Mouse (Mus musculus) heart, postnatal 0 days (tissue): ENCODE measurements around the gene Fcrl5. TPM values are rescaled to one million over a fixed set of nuclear protein-coding genes. Genes with fewer than 3 reads are reported as not detected.

ENCODE experiments used
- ATAC-seq: fragments of 200-750 bp; cut with Nextera tagmentation; 2 replicates; pipeline ENCODE4 v1.8.0; 2017; ENCODE audit warnings: low read depth, moderate number of reproducible peaks, moderate library complexity; ENCODE audit not compliant: insufficient read depth
- DNase-seq: peaks from one replicate; pipeline ENCODE4 v3.0.0-alpha.2; 2016; ENCODE audit warnings: low spot score
- H3K27ac ChIP-seq: fragments of 300-500 bp; sonication (generic); 2 replicates; pipeline ENCODE4 v1.5.1; 2014; ENCODE audit warnings: low read depth, mild to moderate bottlenecking
- H3K27me3 ChIP-seq: fragments of 300-500 bp; sonication (generic); 2 replicates; pipeline ENCODE4 v1.6.1; 2014; ENCODE audit warnings: low read length, mixed read lengths; ENCODE audit not compliant: control insufficient read depth, insufficient read depth
- H3K36me3 ChIP-seq: fragments of 300-500 bp; sonication (generic); replicated peaks from 2 replicates; pipeline ENCODE4 v1.6.1; 2014; ENCODE audit warnings: low read length, mixed read lengths; ENCODE audit not compliant: control insufficient read depth, insufficient read depth
- H3K4me1 ChIP-seq: fragments of 300-500 bp; sonication (generic); 2 replicates; pipeline ENCODE4 v1.6.1; 2014; ENCODE audit warnings: antibody characterized with exemption; ENCODE audit not compliant: control insufficient read depth, insufficient read depth
- H3K4me2 ChIP-seq: fragments of 300-500 bp; sonication (generic); 2 replicates; pipeline ENCODE4 v1.6.1; 2014; ENCODE audit warnings: low read depth, mild to moderate bottlenecking, low read length, moderate library complexity
- H3K4me3 ChIP-seq: fragments of 300-500 bp; sonication (generic); 2 replicates; pipeline ENCODE4 v1.5.1; 2014; ENCODE audit warnings: low read depth, low read length
- H3K9ac ChIP-seq: fragments of 300-500 bp; sonication (generic); replicated peaks from 2 replicates; pipeline ENCODE4 v1.6.1; 2014; ENCODE audit warnings: low read depth, low read length, mixed read lengths
- H3K9me3 ChIP-seq: fragments of 300-500 bp; sonication (generic); replicated peaks from 2 replicates; pipeline ENCODE4 v1.6.1; 2016; ENCODE audit warnings: low read length; ENCODE audit not compliant: control insufficient read depth
- CTCF ChIP-seq: IDR thresholded peaks from 2 replicates; pipeline ENCODE4 v1.5.1; 2016; ENCODE audit warnings: antibody characterized with exemption, control low read depth, low read depth
- EP300 ChIP-seq: IDR thresholded peaks from 2 replicates; pipeline ENCODE4 v1.6.1; 2016; ENCODE audit warnings: antibody characterized with exemption, low read depth
- WGBS: fragments of 180-500 bp; shearing (Covaris S2); extraction: QIAGEN DNeasy Blood & Tissue Kit; methylation state at CpG from one replicate; pipeline ENCODE4 v1.1.7; 2014; 5-methylcytosine and 5-hydroxymethylcytosine counted together
- polyA plus RNA-seq: library from polyadenylated mRNA; unstranded; fragments of >200 nt; fragmentation: Nextera tagmentation; extraction: Ambion mirVana; gene quantifications from 2 replicates; pipeline ENCODE4 v1.2.1, GENCODE M21; 2015
- total RNA-seq: library from RNA; depleted of rRNA; stranded (reverse); fragments of >200 nt; gene quantifications from 2 replicates; pipeline ENCODE4 v1.2.3, GENCODE M21; 2014; ENCODE audit warnings: low replicate concordance

The Fcrl5 gene
- total and polyA plus RNA-seq, 2 experiments from 2014 or later = not detected

DNA sequence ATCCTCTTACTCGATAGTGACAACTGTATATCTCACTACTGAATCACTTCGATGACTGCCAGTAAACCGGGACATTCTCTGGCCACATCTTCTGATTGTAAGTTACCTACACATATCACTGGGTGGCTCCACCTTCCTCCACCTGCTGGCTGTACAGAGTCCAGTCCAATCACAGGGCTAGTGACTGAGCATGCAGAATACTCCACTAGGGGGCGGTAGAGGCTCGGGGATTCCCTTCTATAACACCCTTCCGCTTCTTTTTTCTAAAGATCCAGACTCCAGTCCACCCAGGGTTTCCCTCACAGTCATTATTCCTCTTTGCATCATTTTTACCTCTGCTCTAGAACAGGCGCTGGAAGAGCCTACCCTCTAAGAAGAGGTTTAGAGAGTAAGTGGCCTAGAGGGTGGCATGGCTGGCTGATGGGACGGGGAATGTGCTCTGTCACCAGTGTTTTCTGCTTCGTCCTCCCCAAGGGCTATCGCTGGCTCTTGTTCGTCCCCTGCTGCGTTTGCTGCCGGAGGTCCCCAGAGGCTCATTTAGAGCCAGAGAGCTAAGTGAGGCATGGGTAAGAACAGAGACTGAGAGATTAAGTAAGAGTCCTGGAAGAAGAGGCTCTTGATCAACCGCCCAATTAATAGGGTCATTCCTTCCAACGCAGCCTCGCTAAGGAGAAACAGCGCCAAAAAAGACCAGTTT, 72.8 kb downstream of the Fcrl5 start:
- DNase-seq (peak; percentile 85), ATAC-seq (peak; percentile 80)
- Histone ChIP-seq H3K4me1 (peaks cover 20% of the 10 kb centered on the region), H3K36me3 (no peaks in the 10 kb centered on the region), H3K9ac (no peak overlapping the region), H3K4me2 (peak overlapping the region; percentile 48), H3K27ac (no peak overlapping the region), H3K27me3 (no peaks in the 10 kb centered on the region), H3K9me3 (no peaks in the 10 kb centered on the region), H3K4me3 (0 out of 2 replicates have a peak overlapping the region, but pooled peaks have one; percentile 8)
- TF ChIP-seq EP300 (no peak), CTCF (peak; percentile 98)
- 23% methylated on average over 17 of the region's 17 CpGs for WGBS

DNA sequence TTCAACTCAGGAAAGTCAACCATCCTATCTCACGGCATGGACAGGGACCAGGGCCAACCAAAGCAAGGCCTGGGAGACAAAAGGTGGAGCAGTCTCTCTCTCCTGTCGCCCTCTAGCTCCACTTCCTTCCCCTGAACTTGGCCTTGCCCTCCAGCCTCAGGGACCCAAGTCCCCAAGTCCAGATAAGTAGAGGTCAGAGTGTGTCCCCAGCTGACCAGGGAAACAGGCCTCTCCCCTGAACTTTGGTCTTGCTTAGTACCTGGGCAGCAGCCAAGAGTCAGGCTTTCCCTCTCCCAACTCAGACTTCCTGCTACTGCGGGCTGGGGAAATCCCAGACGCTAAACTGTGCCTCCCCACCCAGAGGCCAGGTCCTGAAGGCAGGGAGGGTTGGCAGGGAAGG, 73.5 kb downstream of the Fcrl5 start:
- 10% methylated on average over 4 of the region's 4 CpGs for WGBS
- Histone ChIP-seq H3K4me3 (no peak overlapping the region), H3K36me3 (no peaks in the 10 kb centered on the region), H3K9me3 (no peaks in the 10 kb centered on the region), H3K4me1 (peaks cover 20% of the 10 kb centered on the region), H3K27me3 (no peaks in the 10 kb centered on the region), H3K9ac (no peak overlapping the region; the same call in 1 of the 2 replicates), H3K4me2 (0 out of 2 replicates have a peak overlapping the region, but pooled peaks have one; percentile 0), H3K27ac (no peak overlapping the region)
- TF ChIP-seq CTCF (no peak), EP300 (no peak)
- ATAC-seq (peak; percentile 43; the same call in 1 of the 2 replicates), DNase-seq (peak; percentile 46)

DNA sequence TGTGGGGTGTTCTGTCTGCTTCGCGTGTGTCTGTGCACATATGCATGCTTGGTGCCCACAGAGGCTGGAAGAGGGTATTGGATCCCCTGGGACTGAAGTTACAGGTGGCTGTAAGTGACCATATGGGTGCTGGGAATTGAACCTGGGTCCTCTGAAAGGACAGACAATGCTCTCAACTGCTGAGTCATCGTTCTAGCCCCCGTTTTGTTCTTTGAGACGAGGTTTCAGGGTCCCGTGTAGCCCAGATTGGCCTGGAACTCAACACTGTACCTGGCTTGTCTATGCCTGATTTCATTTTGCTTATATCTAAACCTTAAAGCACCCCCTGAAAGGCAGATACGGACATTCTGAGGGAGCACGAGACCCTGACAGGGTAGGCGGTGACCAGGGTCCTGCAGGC, 75.3 kb downstream of the Fcrl5 start:
- TF ChIP-seq EP300 = no peak
- no peak for TF ChIP-seq CTCF
- DNase-seq (no peak), ATAC-seq (no peak)
- 89% methylated on average over 9 of the region's 9 CpGs for WGBS
- Histone ChIP-seq H3K27me3 (no peaks in the 10 kb centered on the region), H3K4me1 (peaks cover 28% of the 10 kb centered on the region), H3K9ac (no peak overlapping the region), H3K4me2 (no peak overlapping the region), H3K27ac (no peak overlapping the region), H3K4me3 (no peak overlapping the region), H3K36me3 (no peaks in the 10 kb centered on the region), H3K9me3 (no peaks in the 10 kb centered on the region)

DNA sequence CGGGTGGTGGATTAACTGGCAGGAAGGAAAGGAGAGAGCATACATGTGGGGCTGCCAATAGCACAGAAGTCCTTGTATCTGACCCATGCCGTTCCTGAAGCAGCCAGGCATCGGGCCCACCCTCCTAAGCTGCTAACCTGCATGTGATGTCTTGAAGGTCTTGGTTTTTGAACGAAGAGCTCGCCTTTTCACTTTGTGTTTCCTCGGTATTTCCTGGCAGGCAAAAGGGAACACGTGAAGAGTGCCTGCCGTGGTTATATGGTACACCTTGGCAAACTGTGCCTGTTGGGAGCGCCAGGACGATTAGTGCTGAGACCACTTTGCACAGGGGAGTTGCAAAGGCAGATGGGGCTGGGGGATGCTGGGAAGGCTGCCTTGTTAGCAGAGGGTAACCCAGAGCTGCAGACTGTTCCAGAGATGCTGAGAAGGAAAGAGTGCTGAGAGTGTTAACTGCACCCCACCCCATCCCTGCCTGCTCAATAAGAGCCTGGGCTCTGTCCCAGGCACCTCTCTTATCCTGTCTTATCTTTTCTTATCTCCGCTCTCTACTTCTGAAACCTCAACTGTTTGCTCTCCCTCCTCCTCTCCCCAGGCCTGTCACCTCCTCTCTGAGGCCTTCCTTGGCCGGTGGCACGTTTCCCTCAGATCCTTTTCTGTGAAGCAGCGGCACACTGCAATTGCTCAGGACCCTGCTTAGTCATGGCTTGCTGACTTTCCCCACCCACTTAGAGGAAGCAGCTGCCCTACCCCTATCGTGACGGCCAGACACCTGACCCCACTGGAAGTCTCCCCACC, 76.6 kb downstream of the Fcrl5 start:
- Histone ChIP-seq H3K4me1 (peaks cover 39% of the 10 kb centered on the region), H3K9ac (no peak overlapping the region), H3K4me3 (no peak overlapping the region), H3K36me3 (no peaks in the 10 kb centered on the region), H3K27me3 (no peaks in the 10 kb centered on the region), H3K27ac (no peak overlapping the region), H3K9me3 (no peaks in the 10 kb centered on the region), H3K4me2 (0 out of 2 replicates have a peak overlapping the region, but pooled peaks have one; percentile 3)
- DNase-seq (no peak), ATAC-seq (no peak)
- WGBS = 23% methylated on average over 16 of the region's 16 CpGs
- TF ChIP-seq EP300 (no peak), CTCF (no peak)

DNA sequence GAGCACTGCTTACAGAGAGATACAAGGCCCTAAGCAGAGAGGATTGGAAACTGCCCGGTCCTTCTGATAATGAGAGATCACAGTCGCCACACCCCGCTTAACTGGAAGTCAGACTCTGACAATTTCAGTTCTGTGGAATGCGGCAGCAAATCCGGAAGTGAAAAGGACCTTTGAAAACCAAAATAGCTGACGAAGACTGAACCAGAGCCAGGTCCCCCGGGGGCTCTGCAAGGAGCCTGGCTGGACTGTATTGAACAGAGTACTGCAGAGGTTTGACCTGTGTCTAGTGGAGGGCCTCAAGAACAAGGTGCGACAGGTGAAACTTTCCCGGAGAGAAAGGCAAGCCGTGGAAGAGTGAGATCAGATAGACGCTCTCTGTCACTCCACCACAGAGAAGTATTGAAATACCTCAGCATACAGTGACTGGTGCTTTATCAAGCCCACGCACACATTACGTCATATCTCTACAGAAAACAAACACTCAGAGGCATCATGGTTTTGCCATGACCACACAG, 80.1 kb downstream of the Fcrl5 start:
- no peak overlapping the region for H3K9ac ChIP-seq
- H3K9me3 ChIP-seq = no peaks in the 10 kb centered on the region
- no peak overlapping the region for H3K27ac ChIP-seq
- no peaks in the 10 kb centered on the region for H3K36me3 ChIP-seq
- H3K4me2 ChIP-seq = peak overlapping the region; percentile 42
- WGBS = 13% methylated on average over 13 of the region's 13 CpGs
- ATAC-seq (0 out of 2 replicates have a peak, but pooled peaks have one; percentile 9), DNase-seq (no peak)
- TF ChIP-seq EP300 = no peak
- TF ChIP-seq CTCF = no peak
- peaks cover 31% of the 10 kb centered on the region for H3K4me1 ChIP-seq
- no peak overlapping the region for H3K4me3 ChIP-seq
- no peaks in the 10 kb centered on the region for H3K27me3 ChIP-seq
